Mouse (Mus musculus): Measurements from ENCODE around the gene Atg101. TPM values are rescaled to one million over a fixed set of nuclear protein-coding genes. Genes with fewer than 3 reads are reported as not detected.
A peak's percentile ranks its signal among the peaks of the same experiment; 100 is the strongest.

The Atg101 gene
- polyA plus RNA-seq (2014; fragmentation: Nextera tagmentation; extraction: Ambion mirVana): 69.5 and 74.4 TPM in 2 replicates

GRCm38 (mm10) chr15:101283911-101284750, at the start of gene Atg101:
Atg101 (plus strand) TSS chr15:101284272.
- no peak within 1 kb of the TSS for H3K27ac ChIP-seq (ENCODE audit: low read depth, low read length)
- H3K4me2 ChIP-seq (ENCODE audit: low read depth): peak within 1 kb of the TSS; percentile 95
- H3K9ac ChIP-seq (ENCODE audit: low read length): peak within 1 kb of the TSS; percentile 79
- H3K27me3 ChIP-seq (ENCODE audit: control insufficient read depth, insufficient read depth, low read length): no peaks in the 10 kb centered on the region
- WGBS: under 1% methylated on average over 61 of the region's 61 CpGs
- H3K36me3 ChIP-seq (ENCODE audit: control insufficient read depth, insufficient read depth, low read length): no peaks in the 10 kb centered on the region; the same call in 1 of the 2 replicates
- H3K4me3 ChIP-seq (ENCODE audit: low read depth, low read length): peak within 1 kb of the TSS; percentile 79
- peak; percentile 92 for DNase-seq (ENCODE audit: low spot score)
- H3K9me3 ChIP-seq (ENCODE audit: control insufficient read depth, low read length): no peaks in the 10 kb centered on the region
- peak; percentile 88 for ATAC-seq (ENCODE audit: insufficient read depth, low FRiP score, low TSS enrichment)
- peaks cover 7% of the 10 kb centered on the region for H3K4me1 ChIP-seq (ENCODE audit: control insufficient read depth, insufficient read depth, low read length)

- Histone ChIP-seq H3K9ac (ENCODE audit: low read length) (no peak overlapping the region), H3K4me3 (ENCODE audit: low read depth, low read length) (no peak overlapping the region), H3K27me3 (ENCODE audit: control insufficient read depth, insufficient read depth, low read length) (no peaks in the 10 kb centered on the region), H3K4me2 (ENCODE audit: low read depth) (no peak overlapping the region), H3K9me3 (ENCODE audit: control insufficient read depth, low read length) (no peaks in the 10 kb centered on the region), H3K4me1 (ENCODE audit: control insufficient read depth, insufficient read depth, low read length) (no peaks in the 10 kb centered on the region), H3K27ac (ENCODE audit: low read depth, low read length) (no peak overlapping the region), H3K36me3 (ENCODE audit: control insufficient read depth, insufficient read depth, low read length) (peaks cover 5% of the 10 kb centered on the region; the same call in 1 of the 2 replicates)
- WGBS: 68% methylated on average over 10 of the region's 10 CpGs
- ATAC-seq (ENCODE audit: insufficient read depth, low FRiP score, low TSS enrichment): no peak
- DNase-seq (ENCODE audit: low spot score): no peak
These were observed 49.3 kb upstream of the Atg101 start for GRCm38 (mm10) chr15:101234611-101235341.

GRCm38 (mm10) chr15:101235342-101235698, 48.8 kb upstream of the Atg101 start:
- no peaks in the 10 kb centered on the region for H3K27me3 ChIP-seq (ENCODE audit: control insufficient read depth, insufficient read depth, low read length)
- no peaks in the 10 kb centered on the region for H3K4me1 ChIP-seq (ENCODE audit: control insufficient read depth, insufficient read depth, low read length)
- peaks cover 5% of the 10 kb centered on the region; the same call in 1 of the 2 replicates for H3K36me3 ChIP-seq (ENCODE audit: control insufficient read depth, insufficient read depth, low read length)
- no peak overlapping the region for H3K9ac ChIP-seq (ENCODE audit: low read length)
- H3K27ac ChIP-seq (ENCODE audit: low read depth, low read length): no peak overlapping the region
- no peak overlapping the region for H3K4me3 ChIP-seq (ENCODE audit: low read depth, low read length)
- no peaks in the 10 kb centered on the region for H3K9me3 ChIP-seq (ENCODE audit: control insufficient read depth, low read length)
- 26% methylated on average over 5 of the region's 5 CpGs for WGBS
- no peak overlapping the region for H3K4me2 ChIP-seq (ENCODE audit: low read depth)
- DNase-seq (ENCODE audit: low spot score): no peak
- ATAC-seq (ENCODE audit: insufficient read depth, low FRiP score, low TSS enrichment): no peak

DNA sequence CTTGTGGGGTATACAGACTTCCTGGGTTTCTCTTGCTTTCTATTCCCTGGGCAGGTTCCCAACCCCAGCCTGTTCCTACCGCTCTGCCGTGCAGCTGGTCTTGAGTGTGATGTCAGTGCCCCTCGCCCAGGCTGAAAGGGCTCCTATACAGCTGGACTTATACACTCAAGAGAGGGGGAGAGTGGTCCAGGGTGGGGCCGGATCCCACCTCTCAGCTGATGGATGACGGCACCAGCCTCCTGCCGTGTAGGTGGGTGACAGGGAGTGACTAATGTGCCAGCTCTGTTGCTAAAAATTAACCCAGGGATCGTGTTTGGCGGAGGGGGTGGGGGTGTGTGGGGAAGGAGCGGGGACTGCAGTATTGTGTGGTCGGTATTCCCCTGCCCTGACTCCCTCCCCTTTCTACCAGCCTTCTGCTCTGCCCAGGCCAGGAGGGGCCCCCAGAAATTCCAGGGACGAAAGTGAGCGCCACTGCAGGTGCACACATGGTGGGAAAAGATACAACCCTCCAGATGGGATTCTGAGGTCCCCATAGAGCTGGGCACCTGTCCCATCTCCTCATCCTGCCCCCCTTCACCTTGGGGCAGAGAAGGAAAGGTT, 48.2 kb upstream of the Atg101 start:
- DNase-seq (ENCODE audit: low spot score) (no peak), ATAC-seq (ENCODE audit: insufficient read depth, low FRiP score, low TSS enrichment) (no peak; the same call in 1 of the 2 replicates)
- Histone ChIP-seq H3K9ac (ENCODE audit: low read length) (no peak overlapping the region), H3K9me3 (ENCODE audit: control insufficient read depth, low read length) (no peaks in the 10 kb centered on the region), H3K27ac (ENCODE audit: low read depth, low read length) (no peak overlapping the region), H3K36me3 (ENCODE audit: control insufficient read depth, insufficient read depth, low read length) (peaks cover 2% of the 10 kb centered on the region; the same call in 1 of the 2 replicates), H3K4me1 (ENCODE audit: control insufficient read depth, insufficient read depth, low read length) (no peaks in the 10 kb centered on the region), H3K4me3 (ENCODE audit: low read depth, low read length) (no peak overlapping the region), H3K4me2 (ENCODE audit: low read depth) (no peak overlapping the region), H3K27me3 (ENCODE audit: control insufficient read depth, insufficient read depth, low read length) (no peaks in the 10 kb centered on the region)
- 26% methylated on average over 12 of the region's 12 CpGs for WGBS

DNA sequence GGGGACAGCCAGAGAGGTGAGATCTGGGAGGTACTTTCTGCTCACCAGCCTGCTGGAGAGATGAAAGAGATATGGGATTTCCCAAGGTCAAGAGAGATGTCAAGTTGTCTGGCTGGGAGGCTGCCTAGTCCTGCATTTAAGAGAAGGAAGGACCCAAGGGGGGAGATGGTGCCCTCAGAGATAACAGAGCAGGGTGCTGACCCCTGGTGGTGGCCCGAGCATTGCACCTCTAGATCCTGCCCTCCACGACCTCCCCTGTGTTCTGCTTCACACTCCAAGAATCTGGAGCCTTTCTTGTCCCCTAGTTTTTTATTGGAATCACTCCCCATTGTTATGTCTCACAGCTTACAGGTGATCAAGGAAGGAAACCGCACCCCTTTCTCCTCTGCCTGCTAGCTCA, 47.2 kb upstream of the Atg101 start:
- Histone ChIP-seq H3K4me2 (ENCODE audit: low read depth) (no peak overlapping the region), H3K9ac (ENCODE audit: low read length) (no peak overlapping the region), H3K4me1 (ENCODE audit: control insufficient read depth, insufficient read depth, low read length) (no peaks in the 10 kb centered on the region), H3K36me3 (ENCODE audit: control insufficient read depth, insufficient read depth, low read length) (no peaks in the 10 kb centered on the region), H3K4me3 (ENCODE audit: low read depth, low read length) (no peak overlapping the region), H3K9me3 (ENCODE audit: control insufficient read depth, low read length) (no peaks in the 10 kb centered on the region), H3K27me3 (ENCODE audit: control insufficient read depth, insufficient read depth, low read length) (no peaks in the 10 kb centered on the region), H3K27ac (ENCODE audit: low read depth, low read length) (no peak overlapping the region)
- no peak for ATAC-seq (ENCODE audit: insufficient read depth, low FRiP score, low TSS enrichment)
- WGBS: 10% methylated on average over 3 of the region's 3 CpGs
- peak; percentile 69 for DNase-seq (ENCODE audit: low spot score)

- H3K27me3 ChIP-seq (ENCODE audit: control insufficient read depth, insufficient read depth, low read length): no peaks in the 10 kb centered on the region
- H3K9ac ChIP-seq (ENCODE audit: low read length): peak overlapping the region; percentile 32; the same call in 1 of the 2 replicates
- H3K4me1 ChIP-seq (ENCODE audit: control insufficient read depth, insufficient read depth, low read length): no peaks in the 10 kb centered on the region
- H3K9me3 ChIP-seq (ENCODE audit: control insufficient read depth, low read length): no peaks in the 10 kb centered on the region
- DNase-seq (ENCODE audit: low spot score): peak; percentile 71
- 6% methylated on average over 23 of the region's 28 CpGs for WGBS
- no peak overlapping the region for H3K27ac ChIP-seq (ENCODE audit: low read depth, low read length)
- ATAC-seq (ENCODE audit: insufficient read depth, low FRiP score, low TSS enrichment): peak; percentile 42; the same call in 1 of the 2 replicates
- H3K4me2 ChIP-seq (ENCODE audit: low read depth): peak overlapping the region; percentile 46
- peak overlapping the region; percentile 19 for H3K4me3 ChIP-seq (ENCODE audit: low read depth, low read length)
- no peaks in the 10 kb centered on the region for H3K36me3 ChIP-seq (ENCODE audit: control insufficient read depth, insufficient read depth, low read length)
These were observed 45.1 kb upstream of the Atg101 start for GRCm38 (mm10) chr15:101238885-101239511.

DNA sequence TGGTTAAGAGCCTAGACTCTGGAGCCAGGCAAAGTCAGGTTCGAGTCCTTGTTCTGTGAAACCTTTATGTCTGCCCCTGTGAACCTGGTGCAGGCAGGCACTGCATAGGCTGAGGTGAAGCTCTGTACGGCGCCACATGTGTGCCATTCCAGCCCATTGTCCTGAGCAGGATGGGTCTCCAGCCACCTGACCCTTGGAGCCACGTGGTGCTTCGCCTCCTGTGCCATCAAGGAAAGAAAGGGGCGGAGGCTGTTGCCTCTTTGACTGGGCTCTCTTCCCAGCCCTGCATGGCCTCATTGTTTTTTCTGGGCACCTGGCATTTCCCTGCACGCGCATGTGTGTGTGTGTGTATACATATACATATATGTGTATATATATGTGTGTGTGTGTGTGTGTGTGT, 44.3 kb upstream of the Atg101 start:
- DNase-seq (ENCODE audit: low spot score) (no peak), ATAC-seq (ENCODE audit: insufficient read depth, low FRiP score, low TSS enrichment) (no peak)
- no peak overlapping the region for H3K4me3 ChIP-seq (ENCODE audit: low read depth, low read length)
- H3K9ac ChIP-seq (ENCODE audit: low read length): no peak overlapping the region
- H3K27ac ChIP-seq (ENCODE audit: low read depth, low read length): no peak overlapping the region
- H3K4me1 ChIP-seq (ENCODE audit: control insufficient read depth, insufficient read depth, low read length): no peaks in the 10 kb centered on the region
- no peaks in the 10 kb centered on the region for H3K36me3 ChIP-seq (ENCODE audit: control insufficient read depth, insufficient read depth, low read length)
- 62% methylated on average over 8 of the region's 8 CpGs for WGBS
- H3K4me2 ChIP-seq (ENCODE audit: low read depth): no peak overlapping the region
- no peaks in the 10 kb centered on the region for H3K9me3 ChIP-seq (ENCODE audit: control insufficient read depth, low read length)
- no peaks in the 10 kb centered on the region for H3K27me3 ChIP-seq (ENCODE audit: control insufficient read depth, insufficient read depth, low read length)

DNA sequence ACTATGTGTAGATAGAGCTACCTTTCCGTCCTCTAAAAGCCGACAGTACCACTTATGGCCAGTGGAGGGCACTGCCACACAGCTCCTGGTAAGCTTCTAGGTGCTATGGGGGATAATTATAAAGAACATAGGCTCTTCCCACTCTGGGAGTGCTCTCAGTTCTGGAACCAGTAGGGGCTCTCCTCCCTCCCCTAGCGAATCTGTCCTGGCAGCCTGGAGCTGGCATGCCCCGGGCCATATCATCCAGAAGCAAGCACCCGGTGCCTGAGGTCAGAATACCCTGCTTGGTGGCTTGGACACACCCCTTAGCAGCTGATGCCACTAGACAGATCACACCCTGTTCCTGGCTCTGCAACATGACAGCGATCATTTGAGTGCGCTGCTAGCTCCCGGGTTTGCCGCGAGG, 43.3 kb upstream of the Atg101 start:
- no peak overlapping the region for H3K4me2 ChIP-seq (ENCODE audit: low read depth)
- H3K27ac ChIP-seq (ENCODE audit: low read depth, low read length): no peak overlapping the region
- no peak overlapping the region for H3K9ac ChIP-seq (ENCODE audit: low read length)
- H3K36me3 ChIP-seq (ENCODE audit: control insufficient read depth, insufficient read depth, low read length): no peaks in the 10 kb centered on the region
- no peaks in the 10 kb centered on the region for H3K4me1 ChIP-seq (ENCODE audit: control insufficient read depth, insufficient read depth, low read length)
- H3K9me3 ChIP-seq (ENCODE audit: control insufficient read depth, low read length): no peaks in the 10 kb centered on the region
- WGBS: 14% methylated on average over 10 of the region's 10 CpGs
- H3K4me3 ChIP-seq (ENCODE audit: low read depth, low read length): no peak overlapping the region
- DNase-seq (ENCODE audit: low spot score): peak; percentile 88
- H3K27me3 ChIP-seq (ENCODE audit: control insufficient read depth, insufficient read depth, low read length): no peaks in the 10 kb centered on the region
- ATAC-seq (ENCODE audit: insufficient read depth, low FRiP score, low TSS enrichment): no peak
